Comparison of ENCODE assay signal across 16 mouse cellular contexts in genomic region chr2:31189654-31190053, GRCm38 (mm10). TPM values are rescaled to one million over a fixed set of nuclear protein-coding genes. Genes with fewer than 3 reads are reported as not detected.
"Had no signal": no experiment of that assay in that cellular context is flagged by ENCODE, and none has a peak within 500 bp of the region (broad histone marks: within the 10 kb centered on the region; RNA-seq: fewer than 3 reads in every experiment).

No protein-coding gene starts in this region.

- H3K9me3 ChIP-seq: kidney, embryonic 15.5 days; liver, embryonic 13.5 days; lung, embryonic 15.5 days; midbrain, embryonic 13.5 days; stomach, embryonic 15.5 days had no signal

- H3K27me3 ChIP-seq: kidney, embryonic 15.5 days; liver, embryonic 13.5 days; lung, embryonic 15.5 days; midbrain, embryonic 13.5 days; stomach, embryonic 15.5 days had no signal

- H3K9ac ChIP-seq: kidney, embryonic 15.5 days; liver, embryonic 13.5 days; liver, postnatal 0 days; lung, embryonic 15.5 days; midbrain, embryonic 13.5 days; stomach, embryonic 15.5 days had no signal

- H3K4me1 ChIP-seq: kidney, embryonic 15.5 days; liver, embryonic 13.5 days; lung, embryonic 15.5 days; midbrain, embryonic 13.5 days; stomach, embryonic 15.5 days had no signal

- DNase-seq: kidney, postnatal 14 days; liver; liver, embryonic 13.5 days; liver, postnatal 0 days; lung, postnatal 14 days; retina, postnatal 1 day; right cerebral cortex, postnatal 4 days; spleen, adult 18-20 months; thymus, adult 2 months; thymus, postnatal 25 days had no signal

- H3K4me2 ChIP-seq: kidney, embryonic 15.5 days; liver, embryonic 13.5 days; lung, embryonic 15.5 days; midbrain, embryonic 13.5 days; stomach, embryonic 15.5 days had no signal

- ATAC-seq: liver, postnatal 0 days; midbrain, embryonic 13.5 days had no signal

- H3K4me3 ChIP-seq: kidney, embryonic 15.5 days; liver, embryonic 13.5 days; lung, embryonic 15.5 days; midbrain, embryonic 13.5 days; stomach, embryonic 15.5 days had no signal

- H3K27ac ChIP-seq: kidney, embryonic 15.5 days; liver, embryonic 13.5 days; lung, embryonic 15.5 days; macrophage; midbrain, embryonic 13.5 days; stomach, embryonic 15.5 days had no signal

RNA-seq across cellular contexts. Expression of gene Ncs1, which starts 56.0 kb away (rescaled TPM):
- total RNA-seq: neutrophil, adult 5-6 weeks had no signal
